Mouse (Mus musculus) testis, adult 2 months (tissue): Measurements from ENCODE around the gene Bub1b. TPM values are rescaled to one million over a fixed set of nuclear protein-coding genes. Genes with fewer than 3 reads are reported as not detected.
A peak's percentile ranks its signal among the peaks of the same experiment; 100 is the strongest.

ENCODE experiments used
- H3K27ac ChIP-seq: fragments of 200-500 bp; 2 replicates; pipeline ENCODE4 v1.5.1; 2012; ENCODE audit warnings: low read depth, low read length; ENCODE audit not compliant: control insufficient read depth, insufficient read depth
- H3K27me3 ChIP-seq: fragments of 200-500 bp; 2 replicates; pipeline ENCODE4 v1.6.1; 2012; ENCODE audit warnings: mild to moderate bottlenecking, low read length, moderate library complexity; ENCODE audit not compliant: control insufficient read depth, insufficient read depth
- H3K36me3 ChIP-seq: fragments of 200-500 bp; 2 replicates; pipeline ENCODE4 v1.6.1; 2012; ENCODE audit warnings: mild to moderate bottlenecking, low read length; ENCODE audit not compliant: control insufficient read depth, insufficient read depth
- H3K4me1 ChIP-seq: fragments of 200-500 bp; 2 replicates; pipeline ENCODE4 v1.6.1; 2012; ENCODE audit warnings: low read length; ENCODE audit not compliant: control insufficient read depth, insufficient read depth
- H3K4me3 ChIP-seq: fragments of 200-500 bp; 2 replicates; pipeline ENCODE4 v1.5.1; 2012; ENCODE audit warnings: low read depth, mild to moderate bottlenecking, low read length, moderate library complexity, mixed read lengths; ENCODE audit not compliant: control insufficient read depth
- CTCF ChIP-seq: fragments of 200-500 bp; IDR thresholded peaks from 2 replicates; pipeline ENCODE4 v1.5.1; 2012; ENCODE audit warnings: low read depth, mild to moderate bottlenecking, inconsistent platforms, low read length, moderate library complexity; ENCODE audit not compliant: control insufficient read depth, insufficient read depth, insufficient replicate concordance
- POLR2A ChIP-seq: fragments of 200-500 bp; IDR thresholded peaks from 2 replicates; pipeline ENCODE4 v1.6.1; 2012; ENCODE audit warnings: low read depth, mild to moderate bottlenecking, inconsistent platforms, low read length, moderate library complexity; ENCODE audit not compliant: control insufficient read depth
- polyA plus RNA-seq: library from polyadenylated mRNA; depleted of rRNA; stranded (reverse); fragments of >200 nt; gene quantifications from 2 replicates; pipeline ENCODE4 v1.2.3, GENCODE M21; 2012

Bub1b gene
- polyA plus RNA-seq, 1 experiment = 18.4 TPM

- Histone ChIP-seq H3K36me3 (no peaks in the 10 kb centered on the region), H3K4me1 (no peaks in the 10 kb centered on the region), H3K27ac (no peak overlapping the region), H3K4me3 (no peak overlapping the region), H3K27me3 (no peaks in the 10 kb centered on the region)
- TF ChIP-seq CTCF (no peak), POLR2A (no peak)
Observed at GRCm38 (mm10) chr2:118591083-118591482, 6.9 kb upstream of the Bub1b start.

GRCm38 (mm10) chr2:118599087-118599486, 1.1 kb downstream of the Bub1b start:
- peaks cover 9% of the 10 kb centered on the region for H3K4me1 ChIP-seq
- TF ChIP-seq CTCF (no peak), POLR2A (no peak)
- H3K27ac ChIP-seq = no peak overlapping the region
- H3K27me3 ChIP-seq = no peaks in the 10 kb centered on the region
- peaks cover 3% of the 10 kb centered on the region; the same call in 1 of the 2 replicates for H3K36me3 ChIP-seq
- peak overlapping the region; percentile 9 for H3K4me3 ChIP-seq

- peaks cover 3% of the 10 kb centered on the region for H3K36me3 ChIP-seq
- TF ChIP-seq CTCF (no peak), POLR2A (no peak)
- no peaks in the 10 kb centered on the region for H3K27me3 ChIP-seq
- H3K4me1 ChIP-seq = peaks cover 9% of the 10 kb centered on the region
- no peak overlapping the region for H3K27ac ChIP-seq
- no peak overlapping the region for H3K4me3 ChIP-seq
Observed at GRCm38 (mm10) chr2:118601599-118602263, 3.7 kb downstream of the Bub1b start.

- Histone ChIP-seq H3K27ac (no peak overlapping the region), H3K27me3 (no peaks in the 10 kb centered on the region), H3K4me3 (no peak overlapping the region), H3K36me3 (peaks cover 3% of the 10 kb centered on the region), H3K4me1 (peaks cover 8% of the 10 kb centered on the region)
- TF ChIP-seq POLR2A = no peak
- TF ChIP-seq CTCF = no peak
Observed at GRCm38 (mm10) chr2:118604091-118604490, 6.1 kb downstream of the Bub1b start.

- peaks cover 3% of the 10 kb centered on the region for H3K36me3 ChIP-seq
- no peak for TF ChIP-seq POLR2A
- peak; percentile 25; the same call in 1 of the 2 replicates for TF ChIP-seq CTCF
- H3K4me3 ChIP-seq = no peak overlapping the region
- no peaks in the 10 kb centered on the region for H3K27me3 ChIP-seq
- no peak overlapping the region for H3K27ac ChIP-seq
- H3K4me1 ChIP-seq = no peaks in the 10 kb centered on the region
Observed at GRCm38 (mm10) chr2:118606032-118606431, 8.0 kb downstream of the Bub1b start.

GRCm38 (mm10) chr2:118606976-118607375, 9.0 kb downstream of the Bub1b start:
- no peak for TF ChIP-seq CTCF
- no peak for TF ChIP-seq POLR2A
- Histone ChIP-seq H3K4me3 (no peak overlapping the region), H3K36me3 (peaks cover 2% of the 10 kb centered on the region), H3K4me1 (no peaks in the 10 kb centered on the region), H3K27ac (no peak overlapping the region), H3K27me3 (no peaks in the 10 kb centered on the region)

GRCm38 (mm10) chr2:118618013-118618412, 20.0 kb downstream of the Bub1b start:
- Histone ChIP-seq H3K4me1 (no peaks in the 10 kb centered on the region), H3K27me3 (no peaks in the 10 kb centered on the region), H3K27ac (no peak overlapping the region), H3K4me3 (no peak overlapping the region), H3K36me3 (peaks cover 3% of the 10 kb centered on the region)
- no peak for TF ChIP-seq POLR2A
- no peak for TF ChIP-seq CTCF
